Mouse (Mus musculus) MEL (cell line): ENCODE results near the gene Gm6583. TPM values are rescaled to one million over a fixed set of nuclear protein-coding genes. Genes with fewer than 3 reads are reported as not detected.

Experiments
- DNase-seq: peaks from one replicate; pipeline ENCODE4 v3.0.0; 2011; ENCODE audit warnings: low read depth, low spot score
- H3K27ac ChIP-seq: 2 replicates; pipeline ENCODE4 v1.5.1; 2012; ENCODE audit warnings: low read depth, mild to moderate bottlenecking, control low read depth, low read length, moderate library complexity; ENCODE audit not compliant: control insufficient read depth
- H3K27me3 ChIP-seq, 2 experiments: fragments of 150-350 bp in 1 of 2; sonication (generic) in 1 of 2; 2 replicates each; pipeline ENCODE4 v1.6.1; 2012; ENCODE audit warnings: low read length in 2 of 2, mild to moderate bottlenecking in 2 of 2, improper control_type of control experiment in 1 of 2, moderate library complexity in 1 of 2; ENCODE audit not compliant: insufficient read depth in 2 of 2, control insufficient read depth in 1 of 2
- H3K36me3 ChIP-seq, 2 experiments: 2 replicates each; pipeline ENCODE4 v1.6.1; 2012 to 2014; ENCODE audit warnings: low read length in 2 of 2, improper control_type of control experiment in 1 of 2, inconsistent platforms in 1 of 2, mild to moderate bottlenecking in 1 of 2; ENCODE audit not compliant: insufficient read depth in 2 of 2, control insufficient read depth in 1 of 2
- H3K4me1 ChIP-seq, 2 experiments: fragments of 150-350 bp in 1 of 2; sonication (generic) in 1 of 2; 2 replicates each; pipeline ENCODE4 v1.6.1; 2012; ENCODE audit warnings: low read length in 2 of 2, improper control_type of control experiment in 1 of 2, mild to moderate bottlenecking in 1 of 2; ENCODE audit not compliant: insufficient read depth in 2 of 2, control insufficient read depth in 1 of 2
- H3K4me3 ChIP-seq, 2 experiments: fragments of 150-350 bp in 1 of 2; sonication (generic) in 1 of 2; 2 replicates each; pipeline ENCODE4 v1.5.1; 2012; ENCODE audit warnings: low read depth in 2 of 2, low read length in 2 of 2, mild to moderate bottlenecking in 2 of 2, moderate library complexity in 2 of 2, control low read depth in 1 of 2, improper control_type of control experiment in 1 of 2; ENCODE audit not compliant: control insufficient read depth in 1 of 2, insufficient read depth in 1 of 2
- H3K79me2 ChIP-seq: 2 replicates; pipeline ENCODE4 v1.6.1; 2012; ENCODE audit warnings: mild to moderate bottlenecking, low read length, moderate library complexity; ENCODE audit not compliant: control insufficient read depth, poor library complexity, insufficient read depth
- H3K9ac ChIP-seq: 2 replicates; pipeline ENCODE4 v1.6.1; 2012; ENCODE audit warnings: low read depth, mild to moderate bottlenecking, control low read depth, low read length, moderate library complexity; ENCODE audit not compliant: control insufficient read depth, poor library complexity, severe bottlenecking
- H3K9me3 ChIP-seq: fragments of 150-350 bp; sonication (generic); replicated peaks from 2 replicates; pipeline ENCODE4 v1.6.1; 2012; ENCODE audit warnings: mild to moderate bottlenecking, low read length, improper control_type of control experiment, moderate library complexity; ENCODE audit not compliant: insufficient read depth
- CHD1 ChIP-seq: IDR thresholded peaks from 2 replicates; pipeline ENCODE4 v1.6.1; 2012; ENCODE audit warnings: low read depth, mild to moderate bottlenecking, inconsistent platforms, low read length, improper control_type of control experiment
- CTCF ChIP-seq, 3 experiments: IDR thresholded peaks in 2 of 3; conservative IDR thresholded peaks in 1 of 3; 2 replicates each; pipeline ENCODE4 v1.5.1; 2011 to 2012; ENCODE audit warnings: low read length in 3 of 3, low read depth in 2 of 3, mild to moderate bottlenecking in 2 of 3, improper control_type of control experiment in 1 of 3, inconsistent platforms in 1 of 3, mixed read lengths in 1 of 3, moderate library complexity in 1 of 3; ENCODE audit not compliant: control insufficient read depth in 1 of 3, insufficient read depth in 1 of 3, poor library complexity in 1 of 3, severe bottlenecking in 1 of 3
- ELF1 ChIP-seq: IDR thresholded peaks from 2 replicates; pipeline ENCODE4 v1.6.1; 2014; ENCODE audit warnings: low read depth, mild to moderate bottlenecking, inconsistent platforms, low read length, improper control_type of control experiment, moderate library complexity
- EP300 ChIP-seq, 2 experiments: IDR thresholded peaks; 2 replicates each; pipeline ENCODE4 v1.6.1; 2011; ENCODE audit warnings: improper control_type of control experiment in 2 of 2, low read length in 2 of 2, low read depth in 1 of 2, mild to moderate bottlenecking in 1 of 2
- ETS1 ChIP-seq: IDR thresholded peaks from 2 replicates; pipeline ENCODE4 v1.6.1; 2012; ENCODE audit warnings: low read depth, mild to moderate bottlenecking, inconsistent platforms, low read length, improper control_type of control experiment, moderate library complexity
- GATA1 ChIP-seq: IDR thresholded peaks from 2 replicates; pipeline ENCODE4 v1.6.1; 2011; ENCODE audit warnings: low read depth, low read length, improper control_type of control experiment
- KAT2A ChIP-seq: conservative IDR thresholded peaks from 2 replicates; pipeline ENCODE4 v1.6.1; 2012; ENCODE audit warnings: low read depth, low read length, improper control_type of control experiment, inconsistent platforms
- MAX ChIP-seq: IDR thresholded peaks from 2 replicates; pipeline ENCODE4 v1.6.1; 2011; ENCODE audit warnings: low read length, improper control_type of control experiment
- MEF2A ChIP-seq: IDR thresholded peaks from 2 replicates; pipeline ENCODE4 v1.6.1; 2014; ENCODE audit warnings: low read depth, mild to moderate bottlenecking, inconsistent platforms, low read length, improper control_type of control experiment; ENCODE audit not compliant: poor library complexity, insufficient replicate concordance, severe bottlenecking; ENCODE audit errors: extremely low read depth
- NELFE ChIP-seq: IDR thresholded peaks from 2 replicates; pipeline ENCODE4 v1.6.1; 2011; ENCODE audit warnings: low read depth, low read length, improper control_type of control experiment
- NRF1 ChIP-seq: IDR thresholded peaks from 2 replicates; pipeline ENCODE4 v1.6.1; 2014; ENCODE audit warnings: low read depth, mild to moderate bottlenecking, inconsistent platforms, low read length, improper control_type of control experiment, moderate library complexity; ENCODE audit not compliant: poor library complexity, insufficient read depth, severe bottlenecking
- POLR2A ChIP-seq, 2 experiments: IDR thresholded peaks; 2 replicates each; pipeline ENCODE4 v1.6.1; 2011 to 2012; ENCODE audit warnings: low read length in 2 of 2, mild to moderate bottlenecking in 2 of 2, control low read depth in 1 of 2, improper control_type of control experiment in 1 of 2, low read depth in 1 of 2, moderate library complexity in 1 of 2; ENCODE audit not compliant: control insufficient read depth in 1 of 2, insufficient read depth in 1 of 2, poor library complexity in 1 of 2
- POLR2AphosphoS2 ChIP-seq: IDR thresholded peaks from 2 replicates; pipeline ENCODE4 v1.6.1; 2011; ENCODE audit warnings: low read length, improper control_type of control experiment
- RAD21 ChIP-seq: IDR thresholded peaks from 2 replicates; pipeline ENCODE4 v1.6.1; 2011; ENCODE audit warnings: mild to moderate bottlenecking, low read depth, low read length, improper control_type of control experiment
- SIN3A ChIP-seq: IDR thresholded peaks from 2 replicates; pipeline ENCODE4 v1.6.1; 2012; ENCODE audit warnings: low read length, improper control_type of control experiment, inconsistent platforms
- TAL1 ChIP-seq: IDR thresholded peaks from 2 replicates; pipeline ENCODE4 v1.6.1; 2012; ENCODE audit warnings: mild to moderate bottlenecking, inconsistent platforms, low read length, moderate library complexity, mixed read lengths
- TBP ChIP-seq: IDR thresholded peaks from 2 replicates; pipeline ENCODE4 v1.8.0; 2011; ENCODE audit warnings: low read depth, low read length, improper control_type of control experiment
- TCF12 ChIP-seq: IDR thresholded peaks from 2 replicates; pipeline ENCODE4 v1.6.1; 2014; ENCODE audit warnings: low read depth, mild to moderate bottlenecking, inconsistent platforms, low read length, improper control_type of control experiment, moderate library complexity
- UBTF ChIP-seq: IDR thresholded peaks from 2 replicates; pipeline ENCODE4 v1.6.1; 2012; ENCODE audit warnings: low read depth, mild to moderate bottlenecking, inconsistent platforms, low read length, improper control_type of control experiment, moderate library complexity, borderline replicate concordance; ENCODE audit not compliant: insufficient read depth
- USF1 ChIP-seq: IDR thresholded peaks from 2 replicates; pipeline ENCODE4 v1.6.1; 2014; ENCODE audit warnings: low read depth, mild to moderate bottlenecking, inconsistent platforms, low read length, improper control_type of control experiment, moderate library complexity
- USF2 ChIP-seq, 2 experiments: IDR thresholded peaks; 2 replicates each; pipeline ENCODE4 v1.6.1; 2011 to 2012; ENCODE audit warnings: improper control_type of control experiment in 2 of 2, low read length in 2 of 2, borderline replicate concordance in 1 of 2, inconsistent platforms in 1 of 2, low read depth in 1 of 2, mild to moderate bottlenecking in 1 of 2; ENCODE audit not compliant: insufficient read depth in 1 of 2
- ZKSCAN1 ChIP-seq: IDR thresholded peaks from 2 replicates; pipeline ENCODE4 v1.6.1; 2012; ENCODE audit warnings: low read depth, mild to moderate bottlenecking, inconsistent platforms, low read length, improper control_type of control experiment, moderate library complexity
- ZMIZ1 ChIP-seq: IDR thresholded peaks from 2 replicates; pipeline ENCODE4 v1.6.1; 2012; ENCODE audit warnings: low read depth, mild to moderate bottlenecking, inconsistent platforms, low read length, improper control_type of control experiment, moderate library complexity
- ZNF384 ChIP-seq: IDR thresholded peaks from 2 replicates; pipeline ENCODE4 v1.6.1; 2012; ENCODE audit warnings: low read depth, mild to moderate bottlenecking, inconsistent platforms, low read length, improper control_type of control experiment
- polyA plus RNA-seq, 2 experiments: library from polyadenylated mRNA; stranded (reverse) in 1 of 2; unstranded in 1 of 2; fragments of >175 nt in 1 of 2; fragments of >200 nt in 1 of 2; gene quantifications; 2 replicates each; pipeline versions ENCODE4 v1.2.1 to v1.2.4; 2012; ENCODE audit warnings: low replicate concordance in 2 of 2, low read depth in 1 of 2; ENCODE audit not compliant: insufficient read length in 2 of 2, insufficient read depth in 1 of 2, missing spikeins in 1 of 2
- total RNA-seq: library from RNA; depleted of rRNA; stranded (reverse); fragments of 300-350 nt; gene quantifications from 2 replicates; pipeline ENCODE4 v1.2.3, GENCODE M21; 2012

Gene Gm6583
- total and polyA plus RNA-seq, 3 experiments = 0.04 to 0.11 TPM; not detected in 1

DNA sequence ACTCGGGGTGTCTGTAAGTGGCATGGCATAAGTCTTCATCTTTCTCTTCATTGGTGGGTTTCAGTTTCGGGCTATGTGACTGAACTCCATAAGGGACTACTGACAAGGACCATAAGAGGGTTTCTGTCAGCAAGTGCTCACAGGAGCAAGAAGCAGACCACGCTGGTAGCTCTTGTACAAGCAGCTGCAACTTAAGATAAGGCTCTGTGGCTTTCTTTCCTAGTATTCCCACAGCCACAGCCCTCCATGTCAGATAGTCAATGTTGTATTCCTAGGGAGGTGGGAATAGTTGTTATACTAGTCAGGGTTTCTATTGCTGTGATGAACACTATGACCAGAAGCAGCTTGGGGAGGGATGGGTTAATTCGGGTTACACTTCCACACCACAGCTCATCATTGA lies 3.7 kb upstream of the Gm6583 start:
- 0 out of 4 replicates have a peak, but pooled peaks cover 0 to 5% of the 10 kb centered on the region in 2 experiments for H3K4me1 ChIP-seq
- no peaks in the 10 kb centered on the region for H3K79me2 ChIP-seq
- H3K27me3 ChIP-seq = no peaks in the 10 kb centered on the region
- peak; percentile 64 for DNase-seq
- no peak overlapping the region for H3K9ac ChIP-seq
- peaks cover 2 to 3% of the 10 kb centered on the region in 2 experiments; a peak in 3 of 4 replicates for H3K36me3 ChIP-seq
- TF ChIP-seq GATA1 (peak; percentile 65), ZMIZ1 (no peak), ETS1 (0 out of 2 replicates have a peak, but pooled peaks have one; percentile 36), TAL1 (peak; percentile 99), TCF12 (peak; percentile 59; the same call in 1 of the 2 replicates), ZKSCAN1 (no peak), CTCF (IDR thresholded peaks at IDR 0.05 in 2 of 3, conservative IDR thresholded peaks at IDR 0.05 in 1 of 3; ENCODE audit: control insufficient read depth in 1 of 3, insufficient read depth in 1 of 3, low read depth in 2 of 3, low read length in 3 of 3, poor library complexity in 1 of 3, severe bottlenecking in 1 of 3) (no peak), EP300 (IDR thresholded peaks at IDR 0.05; ENCODE audit: low read depth in 1 of 2, low read length in 2 of 2) (peak; percentile 44 to 61)
- TF ChIP-seq, all 39 proteins: peak for 5
- Histone ChIP-seq H3K27ac (0 out of 2 replicates have a peak overlapping the region, but pooled peaks have one; percentile 5), H3K4me3 (no peak overlapping the region), H3K9me3 (no peaks in the 10 kb centered on the region)

DNA sequence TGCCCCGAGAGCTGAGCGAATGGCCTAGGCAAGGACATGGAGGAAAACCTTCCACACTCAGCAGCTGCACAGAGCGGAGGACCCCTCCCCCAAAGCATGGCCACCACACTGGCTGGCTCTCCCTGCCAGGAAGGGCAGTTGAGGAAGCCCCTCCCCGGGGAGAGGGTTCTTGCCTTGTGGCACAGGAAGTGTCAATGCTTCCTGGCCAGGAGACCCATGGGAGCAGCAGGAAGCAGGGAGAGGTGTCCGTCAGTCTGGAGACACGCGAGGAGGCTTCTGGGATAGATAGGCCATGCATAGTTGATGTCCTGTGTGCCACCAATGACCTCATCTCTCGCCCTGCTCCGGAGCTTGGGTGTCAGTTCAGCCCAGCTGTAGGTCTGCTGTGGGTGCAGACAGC lies 489 bp upstream of the Gm6583 start:
- peaks cover 2 to 3% of the 10 kb centered on the region in 2 experiments; a peak in 3 of 4 replicates for H3K36me3 ChIP-seq
- H3K4me3 ChIP-seq = no peak overlapping the region
- H3K9ac ChIP-seq = no peak overlapping the region
- H3K27ac ChIP-seq = no peak overlapping the region
- no peak for TF ChIP-seq ELF1
- TF ChIP-seq TAL1 = no peak
- TF ChIP-seq MEF2A = no peak
- no peak for TF ChIP-seq POLR2A (IDR thresholded peaks at IDR 0.05; ENCODE audit: control insufficient read depth in 1 of 2, insufficient read depth in 1 of 2, low read depth in 1 of 2, low read length in 2 of 2, poor library complexity in 1 of 2)
- TF ChIP-seq USF1 = no peak
- TF ChIP-seq ZKSCAN1 = no peak
- no peak for TF ChIP-seq USF2 (IDR thresholded peaks at IDR 0.05; ENCODE audit: borderline replicate concordance in 1 of 2, insufficient read depth in 1 of 2, low read depth in 1 of 2, low read length in 2 of 2)
- TF ChIP-seq NRF1 = no peak
- no peak for TF ChIP-seq NELFE
- TF ChIP-seq TBP = no peak
- TF ChIP-seq CHD1 = no peak
- TF ChIP-seq RAD21 = no peak
- no peak for TF ChIP-seq MAX
- no peak for TF ChIP-seq UBTF
- TF ChIP-seq POLR2AphosphoS2 = no peak
- TF ChIP-seq ZNF384 = no peak
- TF ChIP-seq KAT2A = no peak
- no peak for TF ChIP-seq SIN3A
- no peak for TF ChIP-seq EP300 (IDR thresholded peaks at IDR 0.05; ENCODE audit: low read depth in 1 of 2, low read length in 2 of 2)
- H3K79me2 ChIP-seq = no peaks in the 10 kb centered on the region
- no peaks in the 10 kb centered on the region for H3K27me3 ChIP-seq
- H3K4me1 ChIP-seq = 0 out of 4 replicates have a peak, but pooled peaks cover 0 to 5% of the 10 kb centered on the region in 2 experiments
- no peak for DNase-seq
- no peaks in the 10 kb centered on the region for H3K9me3 ChIP-seq
